Mouse (Mus musculus): ENCODE data around the gene Slc27a1. TPM values are rescaled to one million over a fixed set of nuclear protein-coding genes. Genes with fewer than 3 reads are reported as not detected.

The Slc27a1 gene
- total and polyA plus RNA-seq, 2 experiments, result 7.2 to 15.7 TPM

DNA sequence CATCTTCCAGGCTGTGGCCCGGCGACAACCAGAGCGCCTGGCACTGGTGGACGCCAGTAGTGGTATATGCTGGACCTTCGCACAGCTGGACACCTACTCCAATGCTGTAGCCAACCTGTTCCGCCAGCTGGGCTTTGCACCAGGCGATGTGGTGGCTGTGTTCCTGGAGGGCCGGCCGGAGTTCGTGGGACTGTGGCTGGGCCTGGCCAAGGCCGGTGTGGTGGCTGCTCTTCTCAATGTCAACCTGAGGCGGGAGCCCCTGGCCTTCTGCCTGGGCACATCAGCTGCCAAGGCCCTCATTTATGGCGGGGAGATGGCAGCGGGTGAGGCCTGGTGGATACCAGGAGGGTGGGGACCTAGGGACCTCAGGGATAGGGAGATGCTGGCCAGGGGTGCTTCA, 10.8 kb downstream of the Slc27a1 start:
- DNase-seq (ENCODE audit: extremely low read depth, low read depth, low spot score), result no peak
- 73% methylated on average over 14 of the region's 14 CpGs for WGBS
- no peak overlapping the region for H3K4me3 ChIP-seq (ENCODE audit: insufficient read depth, low read depth, low read length)
- H3K4me1 ChIP-seq (ENCODE audit: control insufficient read depth, insufficient read depth, low read length), result no peaks in the 10 kb centered on the region
- no peak for TF ChIP-seq CTCF (IDR thresholded peaks at IDR 0.05; ENCODE audit: low read depth, low read length)
- TF ChIP-seq POLR2A (IDR thresholded peaks at IDR 0.05; ENCODE audit: extremely low read depth, insufficient read depth, low read length), result no peak
- no peaks in the 10 kb centered on the region for H3K36me3 ChIP-seq (ENCODE audit: control insufficient read depth, insufficient read depth, low read length)
- no peak overlapping the region for H3K27ac ChIP-seq (replicated peaks; ENCODE audit: insufficient read depth, low read depth, low read length)
- H3K27me3 ChIP-seq (ENCODE audit: control insufficient read depth, insufficient read depth, low read length), result no peaks in the 10 kb centered on the region
- H3K9ac ChIP-seq (ENCODE audit: low read depth, low read length), result no peak overlapping the region
- 0 out of 2 replicates have a peak, but pooled peaks cover under 1% of the 10 kb centered on the region for H3K79me2 ChIP-seq (ENCODE audit: control insufficient read depth, insufficient read depth, low read length)

DNA sequence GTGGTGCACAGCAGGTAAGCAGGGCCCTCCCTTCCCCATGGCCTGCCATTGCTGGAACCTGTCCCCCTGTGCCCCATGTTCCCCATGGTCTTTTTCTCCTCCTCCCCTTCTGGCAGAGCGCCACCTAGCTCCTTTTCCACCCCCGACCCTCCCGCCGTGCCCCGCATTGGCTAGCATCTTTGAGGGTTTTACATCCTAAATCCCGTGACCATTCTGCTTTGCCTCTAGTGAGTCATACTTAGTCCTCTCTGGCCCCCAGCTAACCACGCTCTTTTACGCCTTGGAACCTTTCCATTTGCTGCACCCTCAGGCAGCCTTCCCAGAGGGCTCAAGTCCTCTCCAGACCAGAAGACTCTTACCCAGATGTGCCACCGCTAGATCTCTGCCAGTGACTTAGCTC, 11.5 kb downstream of the Slc27a1 start:
- Histone ChIP-seq H3K27ac (replicated peaks; ENCODE audit: insufficient read depth, low read depth, low read length) (no peak overlapping the region), H3K36me3 (ENCODE audit: control insufficient read depth, insufficient read depth, low read length) (no peaks in the 10 kb centered on the region), H3K79me2 (ENCODE audit: control insufficient read depth, insufficient read depth, low read length) (no peaks in the 10 kb centered on the region), H3K27me3 (ENCODE audit: control insufficient read depth, insufficient read depth, low read length) (no peaks in the 10 kb centered on the region), H3K4me3 (ENCODE audit: insufficient read depth, low read depth, low read length) (no peak overlapping the region), H3K4me1 (ENCODE audit: control insufficient read depth, insufficient read depth, low read length) (no peaks in the 10 kb centered on the region), H3K9ac (ENCODE audit: low read depth, low read length) (no peak overlapping the region)
- no peak for TF ChIP-seq CTCF (IDR thresholded peaks at IDR 0.05; ENCODE audit: low read depth, low read length)
- TF ChIP-seq POLR2A (IDR thresholded peaks at IDR 0.05; ENCODE audit: extremely low read depth, insufficient read depth, low read length), result no peak
- WGBS, result 88% methylated on average over 9 of the region's 9 CpGs
- no peak for DNase-seq (ENCODE audit: extremely low read depth, low read depth, low spot score)

DNA sequence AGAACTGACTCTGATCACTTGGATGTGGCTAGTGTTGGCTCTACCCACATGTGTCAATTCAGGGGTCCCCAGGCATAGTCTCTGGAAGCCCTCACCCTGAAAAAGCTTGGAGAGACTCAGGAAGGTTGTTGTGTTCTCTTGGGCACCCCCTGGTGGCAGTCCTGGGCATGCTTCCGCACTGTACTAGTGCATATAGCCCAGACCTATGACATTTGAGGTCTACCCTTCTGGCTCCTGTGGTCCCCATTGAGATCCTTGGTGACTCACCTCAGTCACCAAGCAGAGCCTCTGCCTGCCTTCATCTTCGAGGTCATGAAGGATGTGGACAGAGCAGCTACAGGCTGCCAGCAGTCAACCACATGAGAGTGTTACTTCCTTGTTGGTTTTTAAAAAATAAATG, 18.2 kb downstream of the Slc27a1 start:
- Histone ChIP-seq H3K27me3 (ENCODE audit: control insufficient read depth, insufficient read depth, low read length) (no peaks in the 10 kb centered on the region), H3K4me3 (ENCODE audit: insufficient read depth, low read depth, low read length) (no peak overlapping the region), H3K4me1 (ENCODE audit: control insufficient read depth, insufficient read depth, low read length) (peaks cover 5% of the 10 kb centered on the region), H3K79me2 (ENCODE audit: control insufficient read depth, insufficient read depth, low read length) (no peaks in the 10 kb centered on the region), H3K9ac (ENCODE audit: low read depth, low read length) (no peak overlapping the region), H3K27ac (replicated peaks; ENCODE audit: insufficient read depth, low read depth, low read length) (no peak overlapping the region), H3K36me3 (ENCODE audit: control insufficient read depth, insufficient read depth, low read length) (no peaks in the 10 kb centered on the region)
- TF ChIP-seq POLR2A (IDR thresholded peaks at IDR 0.05; ENCODE audit: extremely low read depth, insufficient read depth, low read length), result no peak
- peak; percentile 81 for TF ChIP-seq CTCF (IDR thresholded peaks at IDR 0.05; ENCODE audit: low read depth, low read length)
- no peak for DNase-seq (ENCODE audit: extremely low read depth, low read depth, low spot score)
- 73% methylated on average over 2 of the region's 2 CpGs for WGBS

DNA sequence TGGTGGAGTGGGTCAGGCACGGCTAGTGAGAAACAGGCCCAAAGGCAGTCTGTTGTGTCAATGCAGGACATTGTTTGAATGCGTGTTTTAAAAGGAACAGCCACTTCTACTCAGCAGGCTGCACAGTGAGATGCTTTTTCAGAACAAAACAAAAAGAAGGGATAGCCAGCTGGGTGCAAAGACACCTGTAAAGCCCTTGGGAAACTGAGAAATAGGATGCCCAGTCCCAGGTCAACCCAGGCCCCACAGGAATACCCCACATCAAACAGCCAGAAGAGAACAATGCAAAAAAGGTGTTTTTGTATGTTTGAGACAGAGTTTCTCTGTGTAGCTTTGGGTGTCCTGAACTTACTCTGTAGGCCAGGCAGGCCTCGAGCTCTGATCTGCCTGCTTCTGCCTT, 20.1 kb downstream of the Slc27a1 start:
- Histone ChIP-seq H3K79me2 (ENCODE audit: control insufficient read depth, insufficient read depth, low read length) (no peaks in the 10 kb centered on the region), H3K36me3 (ENCODE audit: control insufficient read depth, insufficient read depth, low read length) (no peaks in the 10 kb centered on the region), H3K9ac (ENCODE audit: low read depth, low read length) (no peak overlapping the region), H3K27ac (replicated peaks; ENCODE audit: insufficient read depth, low read depth, low read length) (no peak overlapping the region), H3K4me1 (ENCODE audit: control insufficient read depth, insufficient read depth, low read length) (peaks cover 12% of the 10 kb centered on the region), H3K4me3 (ENCODE audit: insufficient read depth, low read depth, low read length) (no peak overlapping the region), H3K27me3 (ENCODE audit: control insufficient read depth, insufficient read depth, low read length) (no peaks in the 10 kb centered on the region)
- DNase-seq (ENCODE audit: extremely low read depth, low read depth, low spot score), result no peak
- no peak for TF ChIP-seq CTCF (IDR thresholded peaks at IDR 0.05; ENCODE audit: low read depth, low read length)
- TF ChIP-seq POLR2A (IDR thresholded peaks at IDR 0.05; ENCODE audit: extremely low read depth, insufficient read depth, low read length), result no peak
- WGBS, result 92% methylated on average over 3 of the region's 3 CpGs

DNA sequence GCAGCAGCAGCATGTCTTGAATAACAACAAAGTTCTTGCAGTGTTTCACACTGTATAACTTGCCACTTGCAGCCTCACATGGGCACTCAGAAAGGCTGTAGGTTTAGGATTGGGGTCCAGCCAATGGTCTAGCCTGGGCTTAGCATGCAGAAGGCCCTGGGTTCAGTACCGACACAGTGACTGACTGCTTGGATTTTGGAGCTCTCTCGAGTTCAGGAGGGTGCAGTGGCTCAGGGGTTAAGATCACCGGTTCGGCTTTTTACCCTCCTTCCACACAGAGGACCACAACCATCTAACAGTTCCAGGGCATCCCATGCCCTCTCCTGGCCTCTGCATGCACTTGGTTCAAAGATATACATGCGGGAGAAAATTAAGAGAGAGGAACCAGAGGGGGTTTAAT, 22.3 kb downstream of the Slc27a1 start:
- Histone ChIP-seq H3K4me1 (ENCODE audit: control insufficient read depth, insufficient read depth, low read length) (peaks cover 12% of the 10 kb centered on the region), H3K27me3 (ENCODE audit: control insufficient read depth, insufficient read depth, low read length) (no peaks in the 10 kb centered on the region), H3K4me3 (ENCODE audit: insufficient read depth, low read depth, low read length) (peak overlapping the region; percentile 86; the same call in 1 of the 2 replicates), H3K27ac (replicated peaks; ENCODE audit: insufficient read depth, low read depth, low read length) (peak overlapping the region; percentile 88; the same call in 1 of the 2 replicates), H3K36me3 (ENCODE audit: control insufficient read depth, insufficient read depth, low read length) (no peaks in the 10 kb centered on the region), H3K9ac (ENCODE audit: low read depth, low read length) (0 out of 2 replicates have a peak overlapping the region, but pooled peaks have one; percentile 21), H3K79me2 (ENCODE audit: control insufficient read depth, insufficient read depth, low read length) (no peaks in the 10 kb centered on the region)
- TF ChIP-seq CTCF (IDR thresholded peaks at IDR 0.05; ENCODE audit: low read depth, low read length) (no peak), POLR2A (IDR thresholded peaks at IDR 0.05; ENCODE audit: extremely low read depth, insufficient read depth, low read length) (no peak)
- DNase-seq (ENCODE audit: extremely low read depth, low read depth, low spot score), result no peak
- 26% methylated on average over 5 of the region's 5 CpGs for WGBS

DNA sequence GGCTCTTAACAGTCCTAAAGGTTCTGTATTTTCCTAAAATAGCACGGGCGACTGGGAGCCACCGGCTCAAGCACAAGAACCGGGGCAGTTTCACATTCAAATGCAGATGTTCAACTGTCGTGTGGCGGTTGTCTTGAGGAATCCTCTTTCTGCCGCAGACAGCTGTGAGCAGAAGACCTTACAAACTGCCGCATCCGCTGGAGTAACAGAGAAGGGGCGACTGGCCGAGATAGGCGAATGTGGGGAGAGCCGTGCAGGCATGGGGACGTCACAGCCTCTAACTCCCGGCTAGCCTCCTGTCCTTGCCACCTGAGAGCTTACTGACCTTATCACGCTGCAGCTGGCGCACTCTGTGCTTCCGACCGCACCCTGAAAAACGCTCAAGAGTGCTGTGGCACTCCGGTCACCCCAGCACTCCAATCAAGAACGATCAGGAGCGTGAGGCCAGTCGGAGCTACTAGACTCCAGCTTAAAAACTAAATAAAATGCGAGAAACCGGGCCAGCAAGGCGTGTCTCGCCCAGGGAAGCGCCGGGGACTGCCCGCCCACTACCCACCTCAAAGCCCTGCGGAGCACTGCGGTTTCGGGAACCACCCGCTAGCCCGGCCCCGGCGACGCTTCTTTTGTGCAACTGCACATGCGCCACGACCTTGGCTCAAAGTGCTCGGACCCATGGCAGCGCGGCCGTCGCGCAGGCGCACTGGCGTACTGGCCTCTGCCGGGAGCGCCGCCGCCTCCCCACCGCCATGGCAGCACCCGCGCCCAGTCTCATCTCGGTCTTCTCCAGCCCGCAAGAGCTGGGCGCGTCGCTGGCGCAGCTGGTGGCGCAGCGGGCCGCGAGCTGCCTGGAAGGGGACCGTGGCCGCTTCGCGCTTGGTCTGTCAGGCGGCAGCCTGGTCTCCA, 23.0 kb downstream of the Slc27a1 start, which contains the start of gene Pgls:
Pgls (plus strand) TSS at position 706 of the 903 bp plus-strand sequence.
- peak within 1 kb of the TSS; percentile 86 for H3K4me3 ChIP-seq (ENCODE audit: insufficient read depth, low read depth, low read length)
- no peak; the same call in 1 of the 2 replicates for TF ChIP-seq POLR2A (IDR thresholded peaks at IDR 0.05; ENCODE audit: extremely low read depth, insufficient read depth, low read length)
- peak within 1 kb of the TSS; percentile 97 for H3K9ac ChIP-seq (ENCODE audit: low read depth, low read length)
- no peaks in the 10 kb centered on the region for H3K27me3 ChIP-seq (ENCODE audit: control insufficient read depth, insufficient read depth, low read length)
- H3K36me3 ChIP-seq (ENCODE audit: control insufficient read depth, insufficient read depth, low read length), result no peaks in the 10 kb centered on the region
- peak within 1 kb of the TSS; percentile 93 for H3K27ac ChIP-seq (replicated peaks; ENCODE audit: insufficient read depth, low read depth, low read length)
- under 1% methylated on average over 69 of the region's 71 CpGs for WGBS
- peaks cover 12% of the 10 kb centered on the region for H3K4me1 ChIP-seq (ENCODE audit: control insufficient read depth, insufficient read depth, low read length)
- no peaks in the 10 kb centered on the region for H3K79me2 ChIP-seq (ENCODE audit: control insufficient read depth, insufficient read depth, low read length)
- peak; percentile 86 for DNase-seq (ENCODE audit: extremely low read depth, low read depth, low spot score)

Data from liver, adult 2 months (tissue).